Mouse (Mus musculus): Measurements from ENCODE around the gene Efna4. TPM values are rescaled to one million over a fixed set of nuclear protein-coding genes. Genes with fewer than 3 reads are reported as not detected.

The Efna4 gene
- polyA plus RNA-seq, 1 experiment from 2014 or later = 9.9 TPM

GRCm38 (mm10) chr3:89300071-89300470 lies 37.8 kb downstream of the Efna4 start:
- ATAC-seq (ENCODE audit: extremely low read depth, insufficient number of reproducible peaks, low FRiP score, low TSS enrichment) = no peak
- 48% methylated on average over 1 of the region's 1 CpGs for whole genome bisulfite sequencing
- H3K4me1 ChIP-seq = no peaks in the 10 kb centered on the region; the same call in 1 of the 2 replicates
- H3K9me3 ChIP-seq = no peaks in the 10 kb centered on the region
- no peaks in the 10 kb centered on the region for H3K36me3 ChIP-seq
- no peak overlapping the region for H3K27ac ChIP-seq (replicated peaks)
- peaks cover 8% of the 10 kb centered on the region; the same call in 1 of the 2 replicates for H3K27me3 ChIP-seq (replicated peaks)
- H3K4me3 ChIP-seq = peak overlapping the region; percentile 40
- peak overlapping the region; percentile 70 for H3K4me2 ChIP-seq
- peak overlapping the region; percentile 69 for H3K9ac ChIP-seq

GRCm38 (mm10) chr3:89299499-89299898 lies 38.3 kb downstream of the Efna4 start:
- Histone ChIP-seq H3K4me3 (peak overlapping the region; percentile 40), H3K9me3 (no peaks in the 10 kb centered on the region), H3K27ac (replicated peaks) (no peak overlapping the region), H3K4me1 (no peaks in the 10 kb centered on the region; the same call in 1 of the 2 replicates), H3K36me3 (no peaks in the 10 kb centered on the region), H3K4me2 (peak overlapping the region; percentile 70), H3K9ac (peak overlapping the region; percentile 69), H3K27me3 (replicated peaks) (peaks cover 8% of the 10 kb centered on the region; the same call in 1 of the 2 replicates)
- no peak for ATAC-seq (ENCODE audit: extremely low read depth, insufficient number of reproducible peaks, low FRiP score, low TSS enrichment)
- 4% methylated on average over 14 of the region's 14 CpGs for WGBS

DNA sequence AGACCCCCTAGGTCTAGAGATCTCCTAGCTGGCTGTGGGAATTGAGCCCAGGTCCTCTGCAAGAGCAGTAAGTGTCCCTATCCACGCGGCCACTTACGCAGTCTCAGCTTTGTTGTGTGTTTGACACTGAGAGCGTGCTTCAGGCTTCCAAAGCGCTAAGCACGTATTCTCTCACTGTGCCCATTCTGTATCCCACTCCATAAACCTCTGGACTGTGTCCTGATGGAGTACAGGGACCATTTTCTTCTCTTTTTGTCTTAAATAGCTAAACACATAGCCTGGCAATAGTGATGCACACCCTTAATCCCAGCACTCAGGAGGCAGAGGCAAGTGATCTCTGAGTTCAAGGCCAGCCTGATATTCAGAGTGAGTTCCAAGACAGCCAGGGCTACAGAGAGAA lies 38.9 kb downstream of the Efna4 start:
- 0 out of 2 replicates have a peak overlapping the region, but pooled peaks have one; percentile 40 for H3K4me3 ChIP-seq
- no peak overlapping the region for H3K27ac ChIP-seq (replicated peaks)
- H3K9me3 ChIP-seq = no peaks in the 10 kb centered on the region
- H3K27me3 ChIP-seq (replicated peaks) = peaks cover 8% of the 10 kb centered on the region; the same call in 1 of the 2 replicates
- H3K4me2 ChIP-seq = peak overlapping the region; percentile 70; the same call in 1 of the 2 replicates
- no peak for ATAC-seq (ENCODE audit: extremely low read depth, insufficient number of reproducible peaks, low FRiP score, low TSS enrichment)
- 75% methylated on average over 6 of the region's 6 CpGs for WGBS
- no peaks in the 10 kb centered on the region for H3K36me3 ChIP-seq
- no peak overlapping the region for H3K9ac ChIP-seq
- no peaks in the 10 kb centered on the region; the same call in 1 of the 2 replicates for H3K4me1 ChIP-seq

DNA sequence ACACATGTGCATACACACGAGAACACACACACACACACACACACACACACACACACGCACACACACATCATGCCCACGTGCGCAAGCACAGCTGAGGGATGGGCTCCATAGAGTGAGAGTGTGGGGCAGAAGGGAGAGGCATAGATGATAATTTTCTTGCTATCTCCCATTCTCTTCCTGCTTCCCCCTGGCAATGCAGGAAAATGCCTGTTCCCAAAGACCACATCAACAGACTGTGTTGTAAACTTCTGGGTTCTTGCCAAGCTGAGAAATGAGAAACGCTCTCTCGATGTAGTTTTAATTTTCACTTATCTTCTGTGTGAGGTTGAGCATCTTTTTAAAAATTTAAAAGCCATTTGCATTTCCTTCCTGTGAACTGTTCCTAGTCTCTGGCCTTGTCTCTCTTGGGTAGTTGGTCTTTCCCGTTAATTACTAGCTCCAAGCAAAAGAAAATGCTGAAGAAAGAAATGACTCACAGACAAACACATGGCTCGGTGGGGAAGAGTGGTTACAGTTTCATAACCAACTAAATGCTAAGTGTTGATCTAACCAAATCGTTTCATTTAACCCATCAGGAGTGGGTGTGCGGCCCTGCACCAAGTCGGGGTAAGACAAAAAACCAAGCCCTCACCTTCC lies 40.9 kb downstream of the Efna4 start:
- H3K27ac ChIP-seq (replicated peaks) = no peak overlapping the region
- H3K9me3 ChIP-seq = no peaks in the 10 kb centered on the region
- H3K27me3 ChIP-seq (replicated peaks) = peaks cover 4% of the 10 kb centered on the region; the same call in 1 of the 2 replicates
- H3K36me3 ChIP-seq = no peaks in the 10 kb centered on the region
- H3K4me3 ChIP-seq = no peak overlapping the region
- no peak for ATAC-seq (ENCODE audit: extremely low read depth, insufficient number of reproducible peaks, low FRiP score, low TSS enrichment)
- H3K9ac ChIP-seq = no peak overlapping the region
- no peak overlapping the region for H3K4me2 ChIP-seq
- no peaks in the 10 kb centered on the region; the same call in 1 of the 2 replicates for H3K4me1 ChIP-seq
- WGBS = 64% methylated on average over 11 of the region's 11 CpGs

DNA sequence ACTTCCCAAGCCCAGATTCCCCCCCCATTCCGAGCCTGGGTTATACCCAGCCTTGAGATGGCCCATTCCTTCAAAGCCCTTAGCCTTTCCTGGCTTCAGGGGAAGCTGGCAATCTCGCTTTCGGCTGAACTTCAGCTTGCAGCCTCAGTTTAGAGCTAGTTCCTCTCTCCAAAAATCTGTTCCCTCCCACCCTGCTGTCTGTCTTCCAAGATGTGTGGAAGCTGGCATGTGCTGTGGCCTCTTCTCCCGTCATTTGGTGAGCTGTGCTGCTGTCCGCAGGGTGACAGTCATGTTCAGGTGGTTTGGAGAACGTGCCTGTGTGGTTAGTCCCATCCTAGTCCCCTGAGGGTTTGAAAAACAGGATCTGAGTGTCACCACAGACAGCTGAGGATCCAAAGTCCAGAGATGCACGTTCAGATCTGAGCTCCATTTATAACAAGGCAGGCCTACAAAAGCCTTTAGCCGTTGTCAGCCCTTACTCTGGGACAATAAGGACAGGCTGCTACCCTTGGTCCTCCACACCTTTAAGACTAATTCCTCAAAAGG lies 42.1 kb downstream of the Efna4 start:
- Histone ChIP-seq H3K4me1 (no peaks in the 10 kb centered on the region; the same call in 1 of the 2 replicates), H3K36me3 (no peaks in the 10 kb centered on the region), H3K27me3 (replicated peaks) (peaks cover 4% of the 10 kb centered on the region; the same call in 1 of the 2 replicates), H3K9me3 (no peaks in the 10 kb centered on the region), H3K4me3 (no peak overlapping the region), H3K27ac (replicated peaks) (no peak overlapping the region), H3K4me2 (no peak overlapping the region), H3K9ac (no peak overlapping the region)
- WGBS = 72% methylated on average over 8 of the region's 8 CpGs
- no peak for ATAC-seq (ENCODE audit: extremely low read depth, insufficient number of reproducible peaks, low FRiP score, low TSS enrichment)

- 65% methylated on average over 5 of the region's 5 CpGs for WGBS
- Histone ChIP-seq H3K9ac (no peak overlapping the region), H3K4me1 (no peaks in the 10 kb centered on the region), H3K4me3 (no peak overlapping the region), H3K9me3 (no peaks in the 10 kb centered on the region), H3K27me3 (replicated peaks) (no peaks in the 10 kb centered on the region; the same call in 1 of the 2 replicates), H3K27ac (replicated peaks) (no peak overlapping the region), H3K36me3 (no peaks in the 10 kb centered on the region), H3K4me2 (no peak overlapping the region)
- no peak for ATAC-seq (ENCODE audit: extremely low read depth, insufficient number of reproducible peaks, low FRiP score, low TSS enrichment)
Observed at GRCm38 (mm10) chr3:89294195-89294594, 43.6 kb downstream of the Efna4 start.

DNA sequence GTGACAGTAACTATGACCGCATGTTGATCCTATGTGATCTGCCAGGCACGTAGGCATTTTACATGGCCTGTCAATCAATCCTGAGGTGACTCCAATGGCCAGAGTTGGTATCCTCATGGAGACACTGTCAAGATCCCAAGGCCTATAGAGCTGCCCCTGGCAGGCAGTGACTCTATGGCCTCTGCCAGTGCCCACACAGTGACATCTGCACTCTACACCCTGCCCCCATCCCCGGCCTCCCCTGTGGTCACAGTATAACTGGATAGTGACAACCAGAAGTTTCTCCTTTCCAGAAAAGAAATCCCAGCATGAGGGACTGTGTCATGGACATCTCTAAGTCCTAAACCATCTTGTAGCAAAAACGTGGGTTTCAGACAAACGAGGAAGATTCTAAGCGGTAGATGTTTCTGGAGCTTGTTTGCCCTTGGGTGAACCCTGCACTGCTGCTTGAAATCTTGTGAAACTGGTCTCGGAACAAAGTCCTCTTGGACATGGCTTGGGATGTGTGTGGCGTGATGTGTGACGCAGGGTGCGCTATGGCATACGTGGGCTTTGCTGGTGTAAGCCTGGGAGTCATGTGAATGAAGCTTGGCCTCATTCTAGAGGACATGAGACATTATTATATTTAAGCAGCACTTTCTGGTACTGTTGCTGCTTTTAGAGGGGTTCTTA lies 44.4 kb downstream of the Efna4 start:
- Histone ChIP-seq H3K27me3 (replicated peaks) (no peaks in the 10 kb centered on the region), H3K36me3 (no peaks in the 10 kb centered on the region), H3K27ac (replicated peaks) (no peak overlapping the region), H3K9me3 (no peaks in the 10 kb centered on the region), H3K9ac (no peak overlapping the region), H3K4me3 (no peak overlapping the region), H3K4me2 (no peak overlapping the region), H3K4me1 (peaks cover 5% of the 10 kb centered on the region; the same call in 1 of the 2 replicates)
- WGBS = 84% methylated on average over 11 of the region's 11 CpGs
- no peak for ATAC-seq (ENCODE audit: extremely low read depth, insufficient number of reproducible peaks, low FRiP score, low TSS enrichment)

GRCm38 (mm10) chr3:89292303-89292702 lies 45.5 kb downstream of the Efna4 start:
- Histone ChIP-seq H3K27me3 (replicated peaks) (no peaks in the 10 kb centered on the region; the same call in 1 of the 2 replicates), H3K4me3 (no peak overlapping the region), H3K9ac (no peak overlapping the region), H3K9me3 (no peaks in the 10 kb centered on the region), H3K36me3 (no peaks in the 10 kb centered on the region), H3K4me2 (no peak overlapping the region), H3K4me1 (peaks cover 13% of the 10 kb centered on the region), H3K27ac (replicated peaks) (no peak overlapping the region)
- 71% methylated on average over 5 of the region's 5 CpGs for WGBS
- no peak for ATAC-seq (ENCODE audit: extremely low read depth, insufficient number of reproducible peaks, low FRiP score, low TSS enrichment)

GRCm38 (mm10) chr3:89291874-89292273 lies 46.0 kb downstream of the Efna4 start:
- Histone ChIP-seq H3K9ac (no peak overlapping the region), H3K36me3 (no peaks in the 10 kb centered on the region), H3K4me3 (no peak overlapping the region), H3K4me1 (peaks cover 13% of the 10 kb centered on the region), H3K27me3 (replicated peaks) (no peaks in the 10 kb centered on the region; the same call in 1 of the 2 replicates), H3K4me2 (no peak overlapping the region), H3K27ac (replicated peaks) (no peak overlapping the region), H3K9me3 (no peaks in the 10 kb centered on the region)
- 40% methylated on average over 10 of the region's 10 CpGs for WGBS
- ATAC-seq (ENCODE audit: extremely low read depth, insufficient number of reproducible peaks, low FRiP score, low TSS enrichment) = no peak

GRCm38 (mm10) chr3:89288503-89288928 lies 49.3 kb downstream of the Efna4 start:
- Histone ChIP-seq H3K4me1 (peaks cover 13% of the 10 kb centered on the region), H3K27ac (replicated peaks) (no peak overlapping the region), H3K36me3 (no peaks in the 10 kb centered on the region), H3K9me3 (no peaks in the 10 kb centered on the region), H3K9ac (no peak overlapping the region), H3K4me3 (no peak overlapping the region), H3K27me3 (replicated peaks) (peaks cover 11% of the 10 kb centered on the region; the same call in 1 of the 2 replicates), H3K4me2 (no peak overlapping the region)
- 22% methylated on average over 7 of the region's 7 CpGs for WGBS
- no peak for ATAC-seq (ENCODE audit: extremely low read depth, insufficient number of reproducible peaks, low FRiP score, low TSS enrichment)

DNA sequence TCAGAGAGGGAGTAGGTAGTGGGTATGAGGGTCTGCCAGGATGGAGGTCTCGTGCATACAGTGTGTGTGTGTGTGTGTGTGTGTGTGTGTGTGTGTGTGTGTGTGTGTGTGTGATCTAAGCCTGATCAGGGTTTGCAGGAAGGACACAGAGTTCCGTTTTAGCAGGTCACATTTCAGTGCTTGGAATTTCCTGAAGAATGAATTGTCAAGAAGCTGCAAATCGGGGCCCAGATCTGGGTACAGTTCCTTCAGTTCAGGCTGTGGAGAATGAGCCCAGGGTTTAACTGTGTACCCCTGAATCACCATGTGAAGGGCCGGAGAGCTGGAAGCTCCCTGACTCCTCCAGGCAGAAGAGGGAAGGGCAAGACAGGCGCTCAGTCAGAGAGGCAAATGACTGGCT lies 50.5 kb downstream of the Efna4 start:
- no peak for ATAC-seq (ENCODE audit: extremely low read depth, insufficient number of reproducible peaks, low FRiP score, low TSS enrichment)
- H3K4me1 ChIP-seq = peaks cover 13% of the 10 kb centered on the region
- no peak overlapping the region for H3K4me2 ChIP-seq
- H3K27ac ChIP-seq (replicated peaks) = peak overlapping the region; percentile 39; the same call in 1 of the 2 replicates
- WGBS = 55% methylated on average over 5 of the region's 5 CpGs
- H3K4me3 ChIP-seq = no peak overlapping the region
- no peaks in the 10 kb centered on the region for H3K36me3 ChIP-seq
- H3K9me3 ChIP-seq = no peaks in the 10 kb centered on the region
- H3K27me3 ChIP-seq (replicated peaks) = peaks cover 11% of the 10 kb centered on the region; the same call in 1 of the 2 replicates
- no peak overlapping the region for H3K9ac ChIP-seq

Measured in heart, embryonic 13.5 days (tissue).